Mouse (Mus musculus) kidney, embryonic 15.5 days (tissue): ENCODE data around the gene Actl7b. TPM values are rescaled to one million over a fixed set of nuclear protein-coding genes. Genes with fewer than 3 reads are reported as not detected.

Source experiments
- ATAC-seq: fragments of 200-750 bp; cut with Nextera tagmentation; replicated peaks from 2 replicates; pipeline ENCODE4 v1.8.0; 2017; ENCODE audit warnings: moderate TSS enrichment; ENCODE audit not compliant: low FRiP score
- H3K27ac ChIP-seq: fragments of 300-500 bp; sonication (generic); 2 replicates; pipeline ENCODE4 v1.5.1; 2015; ENCODE audit warnings: mild to moderate bottlenecking, inconsistent platforms
- H3K27me3 ChIP-seq: fragments of 300-500 bp; sonication (generic); 2 replicates; pipeline ENCODE4 v1.6.1; 2015; ENCODE audit warnings: inconsistent platforms
- H3K36me3 ChIP-seq: fragments of 300-500 bp; sonication (generic); 2 replicates; pipeline ENCODE4 v1.6.1; 2015; ENCODE audit warnings: inconsistent platforms
- H3K4me1 ChIP-seq: fragments of 300-500 bp; sonication (generic); 2 replicates; pipeline ENCODE4 v1.6.1; 2015; ENCODE audit warnings: inconsistent platforms
- H3K4me2 ChIP-seq: fragments of 300-500 bp; sonication (generic); 2 replicates; pipeline ENCODE4 v1.6.1; 2015; ENCODE audit warnings: moderate library complexity, mild to moderate bottlenecking, inconsistent platforms
- H3K4me3 ChIP-seq: fragments of 300-500 bp; sonication (generic); replicated peaks from 2 replicates; pipeline ENCODE4 v1.5.1; 2015; ENCODE audit warnings: mild to moderate bottlenecking, inconsistent platforms
- H3K9ac ChIP-seq: fragments of 300-500 bp; sonication (generic); 2 replicates; pipeline ENCODE4 v1.6.1; 2015; ENCODE audit warnings: mild to moderate bottlenecking, inconsistent platforms
- H3K9me3 ChIP-seq: fragments of 300-500 bp; sonication (generic); replicated peaks from 2 replicates; pipeline ENCODE4 v1.6.1; 2016; ENCODE audit warnings: inconsistent platforms
- WGBS: fragments of 180-500 bp; shearing (Covaris S2); methylation state at CpG from one replicate; pipeline ENCODE4 v1.1.7; 2015; ENCODE audit warnings: mixed read lengths; 5-methylcytosine and 5-hydroxymethylcytosine counted together
- polyA plus RNA-seq: library from polyadenylated mRNA; unstranded; fragments of >200 nt; fragmentation: Nextera tagmentation; extraction: Ambion mirVana; gene quantifications from 2 replicates; pipeline ENCODE4 v1.2.1, GENCODE M21; 2015

Actl7b gene
- not detected in 2 replicates for polyA plus RNA-seq

GRCm38 (mm10) chr4:56741041-56741493 is at the start of gene Actl7b:
TSS of gene Actl7b (minus strand) at chr4:56741443.
- no peaks in the 10 kb centered on the region for H3K4me1 ChIP-seq
- peaks cover 17% of the 10 kb centered on the region for H3K36me3 ChIP-seq
- H3K27me3 ChIP-seq = no peaks in the 10 kb centered on the region
- H3K4me2 ChIP-seq = no peak within 1 kb of the TSS
- H3K4me3 ChIP-seq = no peak within 1 kb of the TSS
- no peaks in the 10 kb centered on the region for H3K9me3 ChIP-seq
- WGBS = 95% methylated on average over 13 of the region's 13 CpGs
- no peak for ATAC-seq
- H3K9ac ChIP-seq = no peak within 1 kb of the TSS
- no peak within 1 kb of the TSS for H3K27ac ChIP-seq

GRCm38 (mm10) chr4:56771065-56771464 is 29.8 kb upstream of the Actl7b start:
- H3K9ac ChIP-seq = no peak overlapping the region
- H3K4me2 ChIP-seq = no peak overlapping the region
- H3K9me3 ChIP-seq = no peaks in the 10 kb centered on the region
- 67% methylated on average over 1 of the region's 1 CpGs for WGBS
- no peak overlapping the region for H3K4me3 ChIP-seq
- no peak for ATAC-seq
- H3K4me1 ChIP-seq = no peaks in the 10 kb centered on the region
- peaks cover 95% of the 10 kb centered on the region for H3K36me3 ChIP-seq
- no peak overlapping the region for H3K27ac ChIP-seq
- no peaks in the 10 kb centered on the region for H3K27me3 ChIP-seq

DNA sequence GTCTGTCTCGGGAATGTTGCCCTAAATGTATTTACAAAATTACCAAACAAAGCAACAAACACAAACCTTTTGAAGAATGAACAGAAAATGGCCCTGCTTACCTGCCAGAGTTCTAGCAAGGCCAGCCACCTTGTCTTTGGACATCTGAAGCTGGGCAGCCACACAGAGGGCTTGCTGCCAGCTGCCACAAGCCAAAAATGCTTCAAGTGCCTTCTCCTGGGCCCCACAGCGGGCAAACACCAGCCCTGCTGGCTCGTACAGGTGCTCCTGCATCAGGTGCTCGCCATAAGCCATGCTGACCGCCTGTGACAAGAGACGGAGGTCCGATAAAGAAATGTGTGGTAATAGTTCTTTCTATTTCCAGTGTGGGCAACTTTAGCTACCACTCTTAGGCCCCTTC is 27.7 kb upstream of the Actl7b start:
- H3K27me3 ChIP-seq = no peaks in the 10 kb centered on the region
- no peaks in the 10 kb centered on the region for H3K9me3 ChIP-seq
- no peak overlapping the region for H3K27ac ChIP-seq
- H3K36me3 ChIP-seq = peaks cover 97% of the 10 kb centered on the region
- no peaks in the 10 kb centered on the region for H3K4me1 ChIP-seq
- H3K4me3 ChIP-seq = no peak overlapping the region
- no peak overlapping the region for H3K9ac ChIP-seq
- WGBS = 94% methylated on average over 7 of the region's 7 CpGs
- no peak for ATAC-seq
- H3K4me2 ChIP-seq = no peak overlapping the region

- no peak for ATAC-seq
- no peaks in the 10 kb centered on the region for H3K9me3 ChIP-seq
- no peak overlapping the region for H3K9ac ChIP-seq
- 70% methylated on average over 5 of the region's 5 CpGs for WGBS
- no peak overlapping the region for H3K27ac ChIP-seq
- H3K27me3 ChIP-seq = no peaks in the 10 kb centered on the region
- no peak overlapping the region for H3K4me2 ChIP-seq
- H3K4me1 ChIP-seq = no peaks in the 10 kb centered on the region
- H3K36me3 ChIP-seq = peaks cover 97% of the 10 kb centered on the region
- no peak overlapping the region for H3K4me3 ChIP-seq
Measured at GRCm38 (mm10) chr4:56767861-56768284, 26.6 kb upstream of the Actl7b start.

GRCm38 (mm10) chr4:56757693-56758092 is 16.4 kb upstream of the Actl7b start:
- Histone ChIP-seq H3K27ac (no peak overlapping the region), H3K4me1 (no peaks in the 10 kb centered on the region), H3K4me3 (no peak overlapping the region), H3K4me2 (no peak overlapping the region), H3K9ac (no peak overlapping the region), H3K36me3 (peaks cover 99% of the 10 kb centered on the region), H3K27me3 (no peaks in the 10 kb centered on the region), H3K9me3 (no peaks in the 10 kb centered on the region)
- WGBS = 100% methylated on average over 1 of the region's 1 CpGs
- ATAC-seq = no peak

GRCm38 (mm10) chr4:56756966-56757600 is 15.8 kb upstream of the Actl7b start:
- WGBS = 92% methylated on average over 10 of the region's 10 CpGs
- no peak overlapping the region for H3K4me3 ChIP-seq
- H3K36me3 ChIP-seq = peaks cover 96% of the 10 kb centered on the region
- no peak for ATAC-seq
- H3K4me2 ChIP-seq = no peak overlapping the region
- no peaks in the 10 kb centered on the region for H3K9me3 ChIP-seq
- no peak overlapping the region for H3K27ac ChIP-seq
- H3K4me1 ChIP-seq = no peaks in the 10 kb centered on the region
- no peaks in the 10 kb centered on the region for H3K27me3 ChIP-seq
- H3K9ac ChIP-seq = no peak overlapping the region

DNA sequence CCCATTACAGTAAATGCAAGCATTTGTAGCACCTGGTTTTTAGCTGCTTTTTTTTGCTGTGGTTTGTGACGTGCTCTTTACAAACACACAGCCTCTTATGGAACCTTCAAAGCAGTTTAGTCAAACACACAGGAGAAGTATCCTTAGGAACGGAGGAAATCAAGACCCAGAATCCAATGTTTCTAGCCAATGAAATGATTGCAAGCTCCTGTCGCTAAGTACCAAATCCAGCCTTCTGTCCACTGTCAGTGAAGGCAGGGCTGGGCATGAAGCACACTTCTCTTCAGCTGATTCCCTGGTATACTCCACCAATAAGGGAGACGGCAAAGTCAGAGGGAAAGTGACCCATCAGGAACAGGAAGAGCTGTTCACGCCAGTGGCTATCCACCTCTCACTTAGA is 14.8 kb upstream of the Actl7b start:
- Histone ChIP-seq H3K36me3 (peaks cover 96% of the 10 kb centered on the region), H3K27me3 (no peaks in the 10 kb centered on the region), H3K27ac (no peak overlapping the region), H3K9ac (no peak overlapping the region), H3K4me1 (no peaks in the 10 kb centered on the region), H3K4me3 (no peak overlapping the region), H3K4me2 (no peak overlapping the region), H3K9me3 (no peaks in the 10 kb centered on the region)
- no peak for ATAC-seq
- WGBS = 92% methylated on average over 5 of the region's 5 CpGs

DNA sequence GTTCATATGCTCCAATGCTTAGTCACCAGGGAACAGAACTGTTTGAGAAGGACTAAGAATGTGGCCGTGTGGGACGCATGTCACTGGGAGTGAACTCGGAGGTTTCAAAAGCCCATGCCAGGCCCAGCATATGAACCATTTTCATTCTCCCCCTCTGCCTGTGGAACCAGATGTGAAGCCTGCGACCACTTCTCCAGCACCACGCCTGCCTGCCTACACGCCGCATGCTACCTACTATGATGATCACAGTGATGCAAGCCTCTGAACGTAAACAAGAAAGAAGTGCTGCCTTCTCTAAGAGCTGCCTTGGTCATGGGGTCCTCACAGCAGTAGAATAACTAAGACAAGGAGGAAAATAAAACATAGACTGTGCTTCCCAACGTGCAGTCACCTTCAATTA is 6.2 kb upstream of the Actl7b start:
- WGBS = 94% methylated on average over 9 of the region's 9 CpGs
- Histone ChIP-seq H3K4me2 (no peak overlapping the region), H3K4me3 (no peak overlapping the region), H3K27me3 (no peaks in the 10 kb centered on the region), H3K36me3 (peaks cover 71% of the 10 kb centered on the region), H3K27ac (no peak overlapping the region), H3K9ac (no peak overlapping the region), H3K4me1 (no peaks in the 10 kb centered on the region), H3K9me3 (no peaks in the 10 kb centered on the region)
- ATAC-seq = no peak

DNA sequence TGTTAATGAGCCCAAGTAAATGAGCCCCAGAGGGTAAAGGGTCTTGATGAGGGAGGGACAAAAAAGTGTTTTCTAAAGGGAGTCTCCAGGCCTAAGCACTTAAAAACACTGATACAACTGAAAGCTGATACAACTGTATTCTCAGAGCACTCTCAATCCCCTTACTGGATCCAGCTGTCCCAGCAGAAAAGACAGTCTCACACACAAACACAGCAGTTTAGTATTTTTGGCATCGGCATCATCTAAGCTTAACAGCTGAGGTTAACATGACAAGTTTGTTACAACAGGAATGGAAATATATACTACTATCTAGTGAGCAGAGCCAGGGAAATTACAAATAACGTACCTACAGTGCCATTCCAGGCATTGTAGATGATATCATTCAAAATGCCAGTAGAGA is 5.1 kb upstream of the Actl7b start:
- no peak for ATAC-seq
- Histone ChIP-seq H3K36me3 (peaks cover 63% of the 10 kb centered on the region), H3K27me3 (no peaks in the 10 kb centered on the region), H3K9me3 (no peaks in the 10 kb centered on the region), H3K4me3 (no peak overlapping the region), H3K4me1 (no peaks in the 10 kb centered on the region), H3K9ac (no peak overlapping the region), H3K4me2 (no peak overlapping the region), H3K27ac (no peak overlapping the region)
- WGBS = 74% methylated on average over 2 of the region's 2 CpGs

DNA sequence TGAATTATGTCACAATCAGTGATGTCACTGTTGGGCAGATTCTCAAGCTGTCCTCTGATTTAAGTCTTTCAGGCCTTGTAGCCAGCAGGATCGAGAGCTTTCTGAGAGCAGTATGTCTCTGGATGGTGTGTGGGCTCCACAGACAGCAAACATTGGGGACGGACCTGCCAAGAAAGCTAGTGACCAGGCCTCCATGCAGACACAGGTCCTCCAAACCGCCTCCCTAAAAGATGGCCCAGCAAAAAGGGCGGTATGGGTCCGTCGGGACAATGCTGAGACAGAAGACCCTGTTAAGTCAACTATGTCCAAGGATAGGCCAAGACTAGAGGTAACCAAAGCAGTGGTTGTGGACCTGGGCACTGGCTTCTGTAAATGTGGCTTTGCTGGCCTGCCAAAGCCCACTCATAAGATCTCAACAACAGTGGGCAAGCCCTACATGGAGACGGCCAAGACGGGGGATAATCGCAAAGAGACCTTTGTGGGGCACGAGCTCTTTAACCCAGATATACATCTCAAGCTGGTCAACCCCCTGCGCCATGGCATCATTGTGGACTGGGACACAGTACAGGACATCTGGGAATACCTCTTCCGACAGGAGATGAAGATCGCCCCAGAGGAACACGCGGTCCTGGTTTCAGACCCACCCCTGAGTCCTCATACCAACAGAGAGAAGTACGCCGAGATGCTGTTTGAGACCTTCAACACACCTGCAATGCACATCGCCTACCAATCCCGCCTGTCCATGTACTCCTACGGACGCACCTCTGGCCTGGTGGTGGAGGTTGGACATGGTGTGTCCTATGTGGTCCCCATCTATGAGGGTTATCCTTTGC is 2.3 kb upstream of the Actl7b start, which contains the start of gene Actl7a:
Gene Actl7a, plus strand, starts transcription at position 51 of the 833 bp plus-strand sequence.
- no peak within 1 kb of the TSS for H3K9ac ChIP-seq
- H3K27me3 ChIP-seq = no peaks in the 10 kb centered on the region
- H3K9me3 ChIP-seq = no peaks in the 10 kb centered on the region
- 97% methylated on average over 21 of the region's 21 CpGs for WGBS
- H3K27ac ChIP-seq = no peak within 1 kb of the TSS
- no peak for ATAC-seq
- H3K4me1 ChIP-seq = no peaks in the 10 kb centered on the region
- no peak within 1 kb of the TSS for H3K4me3 ChIP-seq
- H3K36me3 ChIP-seq = peaks cover 37% of the 10 kb centered on the region
- H3K4me2 ChIP-seq = no peak within 1 kb of the TSS

DNA sequence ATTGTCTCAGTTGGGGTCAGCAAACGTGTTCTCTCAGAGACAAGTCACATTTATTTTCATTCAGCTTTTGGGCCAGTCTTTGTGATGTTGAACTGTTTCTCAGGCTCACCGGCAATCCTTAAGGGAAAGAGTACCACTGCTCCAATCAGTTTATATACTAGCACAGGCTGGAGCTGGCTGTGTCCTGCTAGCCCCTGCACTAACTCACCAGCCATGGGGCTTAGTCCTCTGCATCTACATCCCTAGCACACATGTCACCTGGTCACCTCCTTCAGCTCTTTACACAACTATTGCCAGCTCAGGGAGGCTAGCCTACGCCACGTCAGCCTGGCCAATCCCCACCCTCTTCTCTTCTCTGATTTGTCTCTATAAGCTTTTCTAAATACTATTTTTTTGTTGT is 1.5 kb upstream of the Actl7b start:
- Histone ChIP-seq H3K4me3 (no peak overlapping the region), H3K4me1 (no peaks in the 10 kb centered on the region), H3K36me3 (peaks cover 29% of the 10 kb centered on the region), H3K27ac (no peak overlapping the region), H3K27me3 (no peaks in the 10 kb centered on the region), H3K9ac (no peak overlapping the region), H3K4me2 (no peak overlapping the region), H3K9me3 (no peaks in the 10 kb centered on the region)
- WGBS = 90% methylated on average over 4 of the region's 4 CpGs
- ATAC-seq = no peak

- ATAC-seq = no peak
- Histone ChIP-seq H3K36me3 (peaks cover 17% of the 10 kb centered on the region; the same call in 1 of the 2 replicates), H3K4me1 (no peaks in the 10 kb centered on the region), H3K9me3 (no peaks in the 10 kb centered on the region), H3K27me3 (no peaks in the 10 kb centered on the region), H3K4me3 (no peak overlapping the region), H3K27ac (no peak overlapping the region), H3K9ac (no peak overlapping the region), H3K4me2 (no peak overlapping the region)
- 93% methylated on average over 20 of the region's 20 CpGs for WGBS
Measured at GRCm38 (mm10) chr4:56740611-56741010, 632 bp downstream of the Actl7b start.
